Mouse (Mus musculus) spleen, adult 2 months (tissue): ENCODE results near the gene Tmem59l. TPM values are rescaled to one million over a fixed set of nuclear protein-coding genes. Genes with fewer than 3 reads are reported as not detected.

Source experiments
- DNase-seq, 2 experiments: peaks; one replicate each; pipeline versions ENCODE4 v3.0.0 to v3.0.0-alpha.2; 2012 to 2021; ENCODE audit warnings: low spot score in 2 of 2, low read depth in 1 of 2
- H3K27ac ChIP-seq: fragments of 200-500 bp; 2 replicates; pipeline ENCODE4 v1.5.1; 2012; ENCODE audit warnings: low read length, inconsistent platforms; ENCODE audit not compliant: insufficient read depth
- H3K27me3 ChIP-seq: fragments of 200-500 bp; 2 replicates; pipeline ENCODE4 v1.6.1; 2012; ENCODE audit warnings: mild to moderate bottlenecking, moderate library complexity, low read length, inconsistent platforms; ENCODE audit not compliant: control insufficient read depth, insufficient read depth
- H3K36me3 ChIP-seq: fragments of 200-500 bp; 2 replicates; pipeline ENCODE4 v1.6.1; 2012; ENCODE audit warnings: mild to moderate bottlenecking, low read length, inconsistent platforms; ENCODE audit not compliant: control insufficient read depth, insufficient read depth
- H3K4me1 ChIP-seq: fragments of 200-500 bp; 2 replicates; pipeline ENCODE4 v1.6.1; 2011; ENCODE audit warnings: inconsistent platforms; ENCODE audit not compliant: control insufficient read depth, insufficient read depth, insufficient read length
- H3K4me3 ChIP-seq: fragments of 200-500 bp; 2 replicates; pipeline ENCODE4 v1.5.1; 2011; ENCODE audit warnings: mild to moderate bottlenecking, inconsistent platforms; ENCODE audit not compliant: insufficient read depth, insufficient read length; ENCODE audit errors: extremely low read depth
- CTCF ChIP-seq: fragments of 200-500 bp; IDR thresholded peaks from 2 replicates; pipeline ENCODE4 v1.5.1; 2011; ENCODE audit warnings: mild to moderate bottlenecking, inconsistent platforms; ENCODE audit not compliant: insufficient read depth, insufficient read length, insufficient replicate concordance; ENCODE audit errors: extremely low read depth
- POLR2A ChIP-seq: fragments of 200-500 bp; IDR thresholded peaks from 2 replicates; pipeline ENCODE4 v1.6.1; 2011; ENCODE audit warnings: low read depth, low read length, inconsistent platforms
- WGBS: fragments of 180-500 bp; shearing (Covaris S2); methylation state at CpG from one replicate; pipeline ENCODE4 v1.1.7; 2018; 5-methylcytosine and 5-hydroxymethylcytosine counted together
- polyA plus RNA-seq: library from polyadenylated mRNA; depleted of rRNA; stranded (reverse); fragments of >200 nt; gene quantifications from 2 replicates; pipeline ENCODE4 v1.2.3, GENCODE M21; 2012

The Tmem59l gene
- polyA plus RNA-seq, 1 experiment = not detected

DNA sequence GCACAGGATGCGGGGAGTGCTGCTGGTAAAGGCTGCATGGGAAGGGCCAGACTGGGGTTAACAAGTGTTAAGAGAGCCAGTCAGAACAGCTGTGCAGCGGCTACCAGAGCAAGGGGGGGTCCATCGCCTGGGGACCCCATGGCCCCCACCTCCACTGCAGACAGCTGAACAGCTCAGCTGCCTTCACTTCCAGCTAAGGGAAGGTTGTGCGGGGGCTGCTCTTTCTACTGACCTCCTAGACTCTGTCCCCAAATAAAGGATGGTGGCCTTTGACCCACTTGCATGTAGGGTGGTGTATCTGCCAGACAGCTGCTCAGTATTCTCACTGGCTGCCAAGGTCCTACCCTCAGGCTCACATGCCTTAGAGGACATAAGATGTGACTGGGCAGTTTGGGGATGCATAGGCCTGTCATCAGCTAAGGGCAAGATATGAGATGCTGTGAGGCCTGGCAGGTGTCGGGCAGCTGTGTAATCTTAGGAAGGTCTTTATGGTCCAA, 19.9 kb downstream of the Tmem59l start:
- Histone ChIP-seq H3K27me3 (no peaks in the 10 kb centered on the region), H3K27ac (no peak overlapping the region), H3K4me1 (no peaks in the 10 kb centered on the region; the same call in 1 of the 2 replicates), H3K36me3 (no peaks in the 10 kb centered on the region), H3K4me3 (no peak overlapping the region)
- WGBS = 96% methylated on average over 5 of the region's 5 CpGs
- no peak for DNase-seq
- TF ChIP-seq POLR2A (no peak), CTCF (no peak)

- Histone ChIP-seq H3K4me3 (no peak overlapping the region), H3K4me1 (no peaks in the 10 kb centered on the region; the same call in 1 of the 2 replicates), H3K36me3 (no peaks in the 10 kb centered on the region), H3K27ac (no peak overlapping the region), H3K27me3 (no peaks in the 10 kb centered on the region)
- DNase-seq = no peak
- TF ChIP-seq POLR2A (no peak), CTCF (no peak)
- WGBS = 87% methylated on average over 11 of the region's 11 CpGs
Measured at GRCm38 (mm10) chr8:70466771-70467170, 20.4 kb downstream of the Tmem59l start.

GRCm38 (mm10) chr8:70466305-70466704, 20.9 kb downstream of the Tmem59l start:
- WGBS = 86% methylated on average over 4 of the region's 4 CpGs
- TF ChIP-seq CTCF = no peak
- TF ChIP-seq POLR2A = no peak
- Histone ChIP-seq H3K4me3 (no peak overlapping the region), H3K4me1 (no peaks in the 10 kb centered on the region; the same call in 1 of the 2 replicates), H3K27ac (no peak overlapping the region), H3K36me3 (no peaks in the 10 kb centered on the region), H3K27me3 (no peaks in the 10 kb centered on the region)
- no peak for DNase-seq

- Histone ChIP-seq H3K4me3 (no peak overlapping the region), H3K36me3 (no peaks in the 10 kb centered on the region), H3K27ac (no peak overlapping the region), H3K4me1 (no peaks in the 10 kb centered on the region; the same call in 1 of the 2 replicates), H3K27me3 (no peaks in the 10 kb centered on the region)
- no peak for TF ChIP-seq CTCF
- TF ChIP-seq POLR2A = no peak
- no peak for DNase-seq
- WGBS = 92% methylated on average over 4 of the region's 4 CpGs
Measured at GRCm38 (mm10) chr8:70465701-70466100, 21.5 kb downstream of the Tmem59l start.

- no peaks in the 10 kb centered on the region for H3K27me3 ChIP-seq
- DNase-seq = no peak
- H3K27ac ChIP-seq = no peak overlapping the region
- no peak overlapping the region for H3K4me3 ChIP-seq
- no peaks in the 10 kb centered on the region for H3K36me3 ChIP-seq
- TF ChIP-seq CTCF = no peak
- TF ChIP-seq POLR2A = no peak
- WGBS = 95% methylated on average over 6 of the region's 6 CpGs
- H3K4me1 ChIP-seq = no peaks in the 10 kb centered on the region
Measured at GRCm38 (mm10) chr8:70464162-70464561, 23.0 kb downstream of the Tmem59l start.

GRCm38 (mm10) chr8:70463306-70463705, 23.9 kb downstream of the Tmem59l start:
- Histone ChIP-seq H3K4me3 (no peak overlapping the region), H3K27ac (no peak overlapping the region), H3K36me3 (no peaks in the 10 kb centered on the region), H3K4me1 (no peaks in the 10 kb centered on the region), H3K27me3 (no peaks in the 10 kb centered on the region)
- 94% methylated on average over 4 of the region's 4 CpGs for WGBS
- no peak for TF ChIP-seq CTCF
- DNase-seq = no peak

DNA sequence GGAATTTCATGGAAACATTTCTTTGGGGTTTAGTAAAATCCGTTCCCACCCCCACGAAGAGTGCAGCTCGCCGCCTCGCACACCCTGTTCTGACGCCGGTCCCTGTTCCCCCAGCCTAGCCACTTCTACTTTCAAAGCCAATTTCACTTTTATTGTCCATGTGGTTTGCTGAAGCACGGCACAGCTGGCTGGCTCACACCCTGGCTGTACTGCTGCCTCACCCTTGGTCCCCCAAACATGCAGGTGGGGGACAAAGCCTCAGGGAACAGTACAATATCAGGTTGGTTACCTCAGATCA, 24.7 kb downstream of the Tmem59l start:
- Histone ChIP-seq H3K36me3 (no peaks in the 10 kb centered on the region), H3K4me1 (no peaks in the 10 kb centered on the region), H3K27ac (no peak overlapping the region), H3K4me3 (no peak overlapping the region), H3K27me3 (no peaks in the 10 kb centered on the region)
- 78% methylated on average over 8 of the region's 8 CpGs for WGBS
- TF ChIP-seq POLR2A = no peak
- TF ChIP-seq CTCF = no peak
- DNase-seq = no peak
